Comparison of ENCODE assay signal across 10 mouse cellular contexts in genomic region chr11:75811900-75812299, GRCm38 (mm10). TPM values are rescaled to one million over a fixed set of nuclear protein-coding genes. Genes with fewer than 3 reads are reported as not detected.
DNase-seq lines count a peak whose midpoint lies in the region; ATAC-seq and TF ChIP-seq lines count a peak whose summit lies in the region.
"Had no signal": no experiment of that assay in that cellular context is flagged by ENCODE, and none has a peak within 500 bp of the region (broad histone marks: within the 10 kb centered on the region; RNA-seq: fewer than 3 reads in every experiment).

No protein-coding gene starts in this region.

- no peaks in the 10 kb centered on the region for H3K27me3 ChIP-seq in hindbrain, embryonic 10.5 days (ENCODE audit: insufficient read depth, poor library complexity, severe bottlenecking)
- 0 out of 2 replicates have a peak, but pooled peaks cover 2% of the 10 kb centered on the region for H3K27me3 ChIP-seq in hindbrain, embryonic 12.5 days
- no peaks in the 10 kb centered on the region for H3K27me3 ChIP-seq in kidney, embryonic 14.5 days (ENCODE audit: control insufficient read depth, insufficient read depth, low read length)
- no peaks in the 10 kb centered on the region for H3K27me3 ChIP-seq in liver, postnatal 0 days (ENCODE audit: insufficient read depth, low read length)
- no peaks in the 10 kb centered on the region for H3K27me3 ChIP-seq in stomach, embryonic 14.5 days (ENCODE audit: control insufficient read depth, insufficient read depth, low read length)

- WGBS in hindbrain, embryonic 10.5 days, result 62% methylated on average over 3 of the region's 3 CpGs
- 62% methylated on average over 3 of the region's 3 CpGs for WGBS in hindbrain, embryonic 12.5 days
- 40% methylated on average over 3 of the region's 3 CpGs for WGBS in kidney, embryonic 14.5 days
- WGBS in liver, postnatal 0 days (ENCODE audit: insufficient replicate concordance), result 42% methylated on average over 3 of the region's 3 CpGs
- 18% methylated on average over 3 of the region's 3 CpGs for WGBS in stomach, embryonic 14.5 days

- H3K36me3 ChIP-seq in hindbrain, embryonic 10.5 days, result no peaks in the 10 kb centered on the region
- no peaks in the 10 kb centered on the region for H3K36me3 ChIP-seq in hindbrain, embryonic 12.5 days
- H3K36me3 ChIP-seq in kidney, embryonic 14.5 days (ENCODE audit: control insufficient read depth, insufficient read depth, low read length), result no peaks in the 10 kb centered on the region
- no peaks in the 10 kb centered on the region for H3K36me3 ChIP-seq in liver, postnatal 0 days (replicated peaks; ENCODE audit: insufficient read depth, low read length)
- H3K36me3 ChIP-seq in stomach, embryonic 14.5 days (ENCODE audit: control insufficient read depth, insufficient read depth, low read length), result no peaks in the 10 kb centered on the region

- peaks cover 16% of the 10 kb centered on the region for H3K4me1 ChIP-seq in hindbrain, embryonic 10.5 days (replicated peaks)
- H3K4me1 ChIP-seq in hindbrain, embryonic 12.5 days, result peaks cover 3% of the 10 kb centered on the region; the same call in 1 of the 2 replicates
- peaks cover 22% of the 10 kb centered on the region; the same call in 1 of the 2 replicates for H3K4me1 ChIP-seq in kidney, embryonic 14.5 days (ENCODE audit: control insufficient read depth, insufficient read depth, low read length)
- H3K4me1 ChIP-seq in liver, postnatal 0 days (ENCODE audit: insufficient read depth), result no peaks in the 10 kb centered on the region
- peaks cover 28% of the 10 kb centered on the region for H3K4me1 ChIP-seq in stomach, embryonic 14.5 days (ENCODE audit: control insufficient read depth, insufficient read depth, low read length)

- no peak for DNase-seq in hindbrain, embryonic 10.5 days (ENCODE audit: low spot score)
- DNase-seq in cerebellum, adult 9-10 months, result peak; percentile 28
- peak; percentile 93 to 94 for DNase-seq in heart, adult 9 months (ENCODE audit: low spot score in 2 of 2)
- DNase-seq in liver, postnatal 0 days, result peak; percentile 49

- no peaks in the 10 kb centered on the region for H3K9me3 ChIP-seq in hindbrain, embryonic 10.5 days
- no peaks in the 10 kb centered on the region for H3K9me3 ChIP-seq in hindbrain, embryonic 12.5 days (replicated peaks)
- H3K9me3 ChIP-seq in kidney, embryonic 14.5 days (ENCODE audit: control insufficient read depth, low read length), result no peaks in the 10 kb centered on the region
- H3K9me3 ChIP-seq in liver, postnatal 0 days (ENCODE audit: low read length), result no peaks in the 10 kb centered on the region
- H3K9me3 ChIP-seq in stomach, embryonic 14.5 days (ENCODE audit: control insufficient read depth, low read depth, low read length), result no peaks in the 10 kb centered on the region

- no peak; the same call in 1 of the 2 replicates for TF ChIP-seq EP300 in liver, postnatal 0 days (IDR thresholded peaks at IDR 0.05; ENCODE audit: low read depth)

- H3K4me3 ChIP-seq in hindbrain, embryonic 10.5 days, result no peak overlapping the region
- H3K4me3 ChIP-seq in hindbrain, embryonic 12.5 days, result no peak overlapping the region
- no peak overlapping the region for H3K4me3 ChIP-seq in kidney, embryonic 14.5 days (ENCODE audit: low read length)
- no peak overlapping the region for H3K4me3 ChIP-seq in liver, postnatal 0 days (ENCODE audit: low read depth, low read length)
- no peak overlapping the region for H3K4me3 ChIP-seq in stomach, embryonic 14.5 days (ENCODE audit: low read depth, low read length)
- H3K4me3 ChIP-seq: erythroblast, embryonic 14.5 days had no signal

- no peak for TF ChIP-seq CTCF in liver, postnatal 0 days (IDR thresholded peaks at IDR 0.05; ENCODE audit: low read depth)

- H3K27ac ChIP-seq in hindbrain, embryonic 10.5 days, result peak overlapping the region; percentile 29; the same call in 1 of the 2 replicates
- H3K27ac ChIP-seq in hindbrain, embryonic 12.5 days, result no peak overlapping the region
- H3K27ac ChIP-seq in kidney, embryonic 14.5 days (ENCODE audit: low read depth, low read length), result peak overlapping the region; percentile 78
- no peak overlapping the region for H3K27ac ChIP-seq in liver, postnatal 0 days (ENCODE audit: low read depth)
- H3K27ac ChIP-seq in stomach, embryonic 14.5 days (ENCODE audit: low read length), result peak overlapping the region; percentile 95

- ATAC-seq in hindbrain, embryonic 12.5 days (ENCODE audit: low FRiP score), result no peak
- ATAC-seq in kidney, embryonic 14.5 days (ENCODE audit: low FRiP score, low TSS enrichment), result peak; percentile 37
- ATAC-seq in liver, postnatal 0 days, result peak; percentile 25
- ATAC-seq in stomach, embryonic 14.5 days (ENCODE audit: insufficient number of reproducible peaks, insufficient read depth, low FRiP score, low read depth), result peak; percentile 77
- ATAC-seq in megakaryocyte, adult 5-6 weeks (ENCODE audit: poor library complexity, severe bottlenecking), result no peak

- H3K9ac ChIP-seq in hindbrain, embryonic 12.5 days, result no peak overlapping the region
- H3K9ac ChIP-seq in kidney, embryonic 14.5 days (ENCODE audit: low read depth, low read length), result no peak overlapping the region
- H3K9ac ChIP-seq in liver, postnatal 0 days (replicated peaks), result no peak overlapping the region
- H3K9ac ChIP-seq in stomach, embryonic 14.5 days (replicated peaks; ENCODE audit: low read depth, low read length), result no peak overlapping the region

- H3K4me2 ChIP-seq in hindbrain, embryonic 12.5 days (replicated peaks), result no peak overlapping the region
- H3K4me2 ChIP-seq in kidney, embryonic 14.5 days (replicated peaks; ENCODE audit: low read depth, low read length), result no peak overlapping the region
- no peak overlapping the region for H3K4me2 ChIP-seq in liver, postnatal 0 days (ENCODE audit: low read depth, low read length)
- no peak overlapping the region for H3K4me2 ChIP-seq in stomach, embryonic 14.5 days (replicated peaks; ENCODE audit: low read depth, low read length)

RNA-seq across cellular contexts. Expression of gene Doc2b, which starts 16.1 kb away (rescaled TPM):
- polyA plus RNA-seq in hindbrain, embryonic 10.5 days (2016; fragmentation: Nextera tagmentation; extraction: Ambion mirVana), result 0.39 and 0.45 TPM in 2 replicates
- 0.61 and 0.62 TPM in 2 replicates for polyA plus RNA-seq in hindbrain, embryonic 12.5 days (2016; fragmentation: Nextera tagmentation; extraction: Ambion mirVana)
- polyA plus RNA-seq in kidney, embryonic 14.5 days (2014; fragmentation: Nextera tagmentation; extraction: Ambion mirVana), result 1.1 and 1.2 TPM in 2 replicates
- not detected in 2 replicates for polyA plus RNA-seq in liver, postnatal 0 days (2015; fragmentation: Nextera tagmentation; extraction: Ambion mirVana)
- polyA plus RNA-seq in stomach, embryonic 14.5 days (2014; fragmentation: Nextera tagmentation; extraction: Ambion mirVana), result 2.5 and 2.6 TPM in 2 replicates
- not detected in 2 replicates for total RNA-seq in megakaryocyte, adult 5-6 weeks (2015)
- not detected in 2 replicates for total RNA-seq in megakaryocyte, adult 5-6 weeks (2017)
- total RNA-seq: neutrophil, adult 5-6 weeks had no signal
- polyA plus RNA-seq: erythroblast, embryonic 14.5 days had no signal

Comparison
In these comparisons a context has a peak if more than half of its experiments do, and no peak if none do; other contexts are left out.
1. H3K27ac ChIP-seq: peak in hindbrain, embryonic 10.5 days (single experiment), kidney, embryonic 14.5 days (single experiment) and stomach, embryonic 14.5 days (single experiment); none in hindbrain, embryonic 12.5 days (single experiment) and liver, postnatal 0 days (single experiment).
2. ATAC-seq: peak in kidney, embryonic 14.5 days (single experiment), liver, postnatal 0 days (single experiment) and stomach, embryonic 14.5 days (single experiment); none in hindbrain, embryonic 12.5 days (single experiment) and megakaryocyte, adult 5-6 weeks (single experiment).